Mouse (Mus musculus): ENCODE data around the gene Myoz1. TPM values are rescaled to one million over a fixed set of nuclear protein-coding genes. Genes with fewer than 3 reads are reported as not detected.

Myoz1 gene
- total RNA-seq, 2 experiments from 2014 or later = not detected

GRCm38 (mm10) chr14:20607396-20608126 is 48.8 kb downstream of the Myoz1 start:
- ATAC-seq (replicated peaks; ENCODE audit: low FRiP score, poor library complexity, severe bottlenecking) = no peak

GRCm38 (mm10) chr14:20601287-20601686 is 55.1 kb downstream of the Myoz1 start:
- no peak for ATAC-seq (replicated peaks; ENCODE audit: low FRiP score, poor library complexity, severe bottlenecking)

GRCm38 (mm10) chr14:20600203-20600602 is 56.1 kb downstream of the Myoz1 start:
- peak; percentile 66 for ATAC-seq (replicated peaks; ENCODE audit: low FRiP score, poor library complexity, severe bottlenecking)

- peak; percentile 95 for ATAC-seq (replicated peaks; ENCODE audit: low FRiP score, poor library complexity, severe bottlenecking)
Measured at GRCm38 (mm10) chr14:20599542-20599941, 56.8 kb downstream of the Myoz1 start.

Other genes with a start within 250 kb of the Myoz1 start
- 1.3 TPM in 2 replicates for gene Cfap70, start 204.3 kb downstream of the Myoz1 start, total RNA-seq (2015; ENCODE audit: low replicate concordance)
- 0.09 TPM in 1 of 2 replicates, not detected in the other for gene Cfap70, start 204.3 kb downstream of the Myoz1 start, total RNA-seq (2017; ENCODE audit: low replicate concordance)
- 107 and 122 TPM in 2 replicates for gene Anxa7, start 176.4 kb downstream of the Myoz1 start, total RNA-seq (2015; ENCODE audit: low replicate concordance)
- gene Anxa7, start 176.4 kb downstream of the Myoz1 start, total RNA-seq (2017; ENCODE audit: low replicate concordance) = 114 and 164 TPM in 2 replicates
- 4.6 and 21.7 TPM in 2 replicates for gene Mss51, start 159.6 kb downstream of the Myoz1 start, total RNA-seq (2015; ENCODE audit: low replicate concordance)
- gene Mss51, start 159.6 kb downstream of the Myoz1 start, total RNA-seq (2017; ENCODE audit: low replicate concordance) = 8.5 and 13.2 TPM in 2 replicates
- gene Ppp3cb, start 110.0 kb downstream of the Myoz1 start, total RNA-seq (2015; ENCODE audit: low replicate concordance) = 114 and 134 TPM in 2 replicates
- 72.4 and 84.6 TPM in 2 replicates for gene Ppp3cb, start 110.0 kb downstream of the Myoz1 start, total RNA-seq (2017; ENCODE audit: low replicate concordance)
- gene Usp54, start 15.5 kb downstream of the Myoz1 start, total RNA-seq (2015; ENCODE audit: low replicate concordance) = 0.58 and 1.7 TPM in 2 replicates
- 2.0 and 3.2 TPM in 2 replicates for gene Usp54, start 15.5 kb downstream of the Myoz1 start, total RNA-seq (2017; ENCODE audit: low replicate concordance)
- gene Synpo2l, start 11.8 kb upstream of the Myoz1 start, total RNA-seq (2015; ENCODE audit: low replicate concordance) = not detected in 2 replicates
- gene Synpo2l, start 11.8 kb upstream of the Myoz1 start, total RNA-seq (2017; ENCODE audit: low replicate concordance) = not detected in 2 replicates
- gene Sec24c, start 17.8 kb upstream of the Myoz1 start, total RNA-seq (2015; ENCODE audit: low replicate concordance) = 20.8 and 32.6 TPM in 2 replicates
- gene Sec24c, start 17.8 kb upstream of the Myoz1 start, total RNA-seq (2017; ENCODE audit: low replicate concordance) = 60.1 and 67.7 TPM in 2 replicates
- gene Fut11, start 38.4 kb upstream of the Myoz1 start, total RNA-seq (2015; ENCODE audit: low replicate concordance) = 2.5 and 9.2 TPM in 2 replicates
- gene Fut11, start 38.4 kb upstream of the Myoz1 start, total RNA-seq (2017; ENCODE audit: low replicate concordance) = 1.5 and 1.7 TPM in 2 replicates
- gene Chchd1, start 46.5 kb upstream of the Myoz1 start, total RNA-seq (2015; ENCODE audit: low replicate concordance) = 9.6 and 27.1 TPM in 2 replicates
- gene Chchd1, start 46.5 kb upstream of the Myoz1 start, total RNA-seq (2017; ENCODE audit: low replicate concordance) = 22.5 and 44.7 TPM in 2 replicates
- 17.8 and 32.3 TPM in 2 replicates for gene Zswim8, start 51.0 kb upstream of the Myoz1 start, total RNA-seq (2015; ENCODE audit: low replicate concordance)
- 10.1 and 16.3 TPM in 2 replicates for gene Zswim8, start 51.0 kb upstream of the Myoz1 start, total RNA-seq (2017; ENCODE audit: low replicate concordance)
- 69.8 and 80.1 TPM in 2 replicates for gene Ndst2, start 78.0 kb upstream of the Myoz1 start, total RNA-seq (2015; ENCODE audit: low replicate concordance)
- 25.0 and 32.7 TPM in 2 replicates for gene Ndst2, start 78.0 kb upstream of the Myoz1 start, total RNA-seq (2017; ENCODE audit: low replicate concordance)
- gene Camk2g, start 137.5 kb upstream of the Myoz1 start, total RNA-seq (2015; ENCODE audit: low replicate concordance) = 4.0 and 9.8 TPM in 2 replicates
- gene Camk2g, start 137.5 kb upstream of the Myoz1 start, total RNA-seq (2017; ENCODE audit: low replicate concordance) = 12.7 and 14.6 TPM in 2 replicates
- gene Plau, start 180.1 kb upstream of the Myoz1 start, total RNA-seq (2015; ENCODE audit: low replicate concordance) = 0.38 and 0.84 TPM in 2 replicates
- 2.8 and 9.6 TPM in 2 replicates for gene Plau, start 180.1 kb upstream of the Myoz1 start, total RNA-seq (2017; ENCODE audit: low replicate concordance)

Data from erythroblast, adult 5-6 weeks (primary cell).